Mouse (Mus musculus) megakaryocyte, embryonic 14.5 days (primary cell): ENCODE results near the gene Cdx4.

ENCODE experiments used
- FLI1 ChIP-seq: IDR thresholded peaks from 2 replicates; pipeline ENCODE4 v1.6.1; 2012; ENCODE audit warnings: low read length, inconsistent platforms, mixed read lengths
- GATA1 ChIP-seq: IDR thresholded peaks from 3 replicates; pipeline ENCODE4 v1.6.1; 2012; ENCODE audit warnings: mixed read lengths, low read length, inconsistent platforms, borderline replicate concordance

DNA sequence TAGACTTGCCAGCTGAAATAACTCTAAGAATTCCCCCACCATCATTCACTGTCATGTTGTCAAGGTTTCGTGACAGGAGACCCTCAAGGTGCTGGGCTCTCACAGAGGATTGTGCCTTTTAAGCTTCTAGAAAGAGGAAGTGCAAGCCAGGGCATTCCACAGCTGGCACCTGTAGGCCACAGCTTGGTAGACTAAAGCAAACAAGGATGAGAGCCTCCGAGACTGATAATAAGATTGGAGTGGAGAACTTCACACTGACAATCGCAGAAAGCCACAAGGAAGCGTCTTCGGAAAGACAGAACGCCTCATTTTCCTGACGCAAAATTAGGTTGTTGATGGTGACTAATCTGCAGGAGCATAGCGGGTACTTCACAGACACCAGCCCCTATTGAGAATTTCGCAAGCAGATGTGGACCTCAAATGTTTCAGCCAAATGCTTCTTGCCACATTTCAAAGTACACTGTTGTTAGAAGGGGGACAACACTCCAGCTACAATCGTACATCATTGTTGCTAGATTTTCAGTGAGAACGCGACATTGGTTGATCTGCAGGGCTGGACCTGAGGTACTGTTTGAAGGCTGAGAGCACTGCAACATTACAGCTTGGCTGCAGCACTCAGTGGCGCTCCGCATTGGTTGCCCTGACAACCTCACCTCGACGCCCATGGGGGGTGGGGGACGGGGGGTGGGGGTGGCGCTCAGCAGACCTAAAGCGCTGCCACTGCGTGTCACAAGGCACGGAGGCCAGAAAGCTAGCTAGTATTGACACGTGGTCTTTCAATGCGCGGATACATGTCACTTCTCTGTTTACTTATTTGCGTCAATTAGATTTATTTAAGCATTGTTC is 32.5 kb upstream of the Cdx4 start:
- TF ChIP-seq FLI1 = no peak
- no peak for TF ChIP-seq GATA1
